Mouse (Mus musculus) C2C12 (cell line): Measurements from ENCODE around the gene Cep170b. TPM values are rescaled to one million over a fixed set of nuclear protein-coding genes. Genes with fewer than 3 reads are reported as not detected.

Experiments used
- H3K27me3 ChIP-seq: one replicate; pipeline ENCODE4 v1.6.1; 2011; ENCODE audit not compliant: control insufficient read depth, insufficient read depth, insufficient read length
- H3K36me3 ChIP-seq: one replicate; pipeline ENCODE4 v1.6.1; 2011; ENCODE audit not compliant: control insufficient read depth, insufficient read depth
- H3K4me3 ChIP-seq: one replicate; pipeline ENCODE4 v1.5.1; 2011; ENCODE audit warnings: mild to moderate bottlenecking, control low read depth; ENCODE audit not compliant: poor library complexity, insufficient read depth, severe bottlenecking
- H3K79me2 ChIP-seq: one replicate; pipeline ENCODE4 v1.6.1; 2011; ENCODE audit not compliant: control insufficient read depth, insufficient read depth
- H3K79me3 ChIP-seq: one replicate; pipeline ENCODE4 v1.6.1; 2011; ENCODE audit warnings: low read depth, control low read depth
- H3ac ChIP-seq: one replicate; pipeline ENCODE3; 2011; ENCODE audit warnings: low read depth; ENCODE audit not compliant: control insufficient read depth, insufficient read length
- CEBPB ChIP-seq: IDR thresholded peaks from one replicate; pipeline ENCODE4 v1.6.1; 2011; ENCODE audit warnings: low read depth, mild to moderate bottlenecking, control low read depth, moderate library complexity
- CTCF ChIP-seq: IDR thresholded peaks from one replicate; pipeline ENCODE4 v1.5.1; 2011; ENCODE audit not compliant: control insufficient read depth, insufficient read depth, insufficient read length
- FOSL1 ChIP-seq: IDR thresholded peaks from one replicate; pipeline ENCODE4 v1.8.0; 2011; ENCODE audit warnings: mild to moderate bottlenecking, low read length; ENCODE audit not compliant: poor library complexity, insufficient read depth, severe bottlenecking
- MAX ChIP-seq: IDR thresholded peaks from one replicate; pipeline ENCODE4 v1.6.1; 2011; ENCODE audit warnings: mild to moderate bottlenecking, control low read depth
- MYOD1 ChIP-seq: IDR thresholded peaks from one replicate; pipeline ENCODE4 v1.6.1; 2011; ENCODE audit warnings: low read depth; ENCODE audit not compliant: control insufficient read depth, insufficient read length
- MYOG ChIP-seq: IDR thresholded peaks from one replicate; pipeline ENCODE4 v1.6.1; 2011; ENCODE audit not compliant: control insufficient read depth, insufficient read length; ENCODE audit errors: extremely low read depth
- USF1 ChIP-seq: IDR thresholded peaks from one replicate; pipeline ENCODE4 v1.6.1; 2011; ENCODE audit warnings: low read depth, mild to moderate bottlenecking, control low read depth, moderate library complexity
- polyA plus RNA-seq: library from polyadenylated mRNA; unstranded; fragments of >200 nt; fragmentation: generic; extraction: Trizol; gene quantifications from one replicate; pipeline ENCODE4 v1.2.1, GENCODE M21; 2012; ENCODE audit warnings: missing spikeins

Cep170b gene
- polyA plus RNA-seq, 1 experiment: 33.3 TPM

GRCm38 (mm10) chr12:112750976-112751375, 30.7 kb downstream of the Cep170b start:
- Histone ChIP-seq H3K4me3 (no peak overlapping the region), H3K36me3 (no peaks in the 10 kb centered on the region), H3ac (no peak overlapping the region), H3K79me2 (no peaks in the 10 kb centered on the region), H3K27me3 (no peaks in the 10 kb centered on the region), H3K79me3 (no peaks in the 10 kb centered on the region)
- no peak for TF ChIP-seq MYOG
- no peak for TF ChIP-seq CTCF
- no peak for TF ChIP-seq MAX
- TF ChIP-seq CEBPB: no peak

- Histone ChIP-seq H3K27me3 (no peaks in the 10 kb centered on the region), H3K36me3 (no peaks in the 10 kb centered on the region), H3K79me3 (no peaks in the 10 kb centered on the region), H3K79me2 (no peaks in the 10 kb centered on the region), H3K4me3 (no peak overlapping the region), H3ac (no peak overlapping the region)
- TF ChIP-seq MYOG (no peak), CTCF (no peak), CEBPB (no peak), MAX (no peak), FOSL1 (no peak), USF1 (no peak)
These were observed 32.1 kb downstream of the Cep170b start for GRCm38 (mm10) chr12:112752399-112752798.

- no peaks in the 10 kb centered on the region for H3K79me2 ChIP-seq
- no peak overlapping the region for H3ac ChIP-seq
- TF ChIP-seq CEBPB (no peak), MAX (no peak), FOSL1 (no peak), MYOG (no peak), CTCF (no peak), USF1 (no peak), MYOD1 (no peak)
- H3K4me3 ChIP-seq: no peak overlapping the region
- H3K27me3 ChIP-seq: no peaks in the 10 kb centered on the region
- H3K36me3 ChIP-seq: no peaks in the 10 kb centered on the region
- H3K79me3 ChIP-seq: no peaks in the 10 kb centered on the region
These were observed 35.6 kb downstream of the Cep170b start for GRCm38 (mm10) chr12:112755900-112756299.

GRCm38 (mm10) chr12:112757896-112758295, 37.6 kb downstream of the Cep170b start:
- Histone ChIP-seq H3K27me3 (no peaks in the 10 kb centered on the region), H3K4me3 (no peak overlapping the region), H3K79me2 (no peaks in the 10 kb centered on the region), H3ac (no peak overlapping the region), H3K79me3 (no peaks in the 10 kb centered on the region), H3K36me3 (no peaks in the 10 kb centered on the region)
- TF ChIP-seq MAX (no peak), CEBPB (no peak), CTCF (no peak), USF1 (no peak), MYOD1 (no peak), MYOG (no peak), FOSL1 (no peak)

GRCm38 (mm10) chr12:112759471-112759870, 39.2 kb downstream of the Cep170b start:
- Histone ChIP-seq H3K79me2 (no peaks in the 10 kb centered on the region), H3K79me3 (no peaks in the 10 kb centered on the region), H3K27me3 (no peaks in the 10 kb centered on the region), H3K4me3 (no peak overlapping the region), H3ac (no peak overlapping the region), H3K36me3 (no peaks in the 10 kb centered on the region)
- no peak for TF ChIP-seq USF1
- no peak for TF ChIP-seq MYOG
- TF ChIP-seq MAX: no peak
- no peak for TF ChIP-seq MYOD1
- TF ChIP-seq FOSL1: no peak
- no peak for TF ChIP-seq CTCF
- no peak for TF ChIP-seq CEBPB
